Mouse (Mus musculus) bone marrow, adult 2 months (tissue): ENCODE data around the gene Gm20422. TPM values are rescaled to one million over a fixed set of nuclear protein-coding genes. Genes with fewer than 3 reads are reported as not detected.

ENCODE experiments used
- H3K27ac ChIP-seq: fragments of 200-500 bp; 2 replicates; pipeline ENCODE4 v1.5.1; 2012; ENCODE audit warnings: low read depth, mild to moderate bottlenecking, control low read depth, inconsistent platforms, low read length; ENCODE audit not compliant: control insufficient read depth, poor library complexity, insufficient read depth
- H3K4me1 ChIP-seq: fragments of 200-500 bp; 2 replicates; pipeline ENCODE4 v1.6.1; 2011; ENCODE audit warnings: low read length; ENCODE audit not compliant: control insufficient read depth, insufficient read depth
- H3K4me3 ChIP-seq: fragments of 200-500 bp; replicated peaks from 2 replicates; pipeline ENCODE3; 2011; ENCODE audit warnings: mild to moderate bottlenecking, low read depth, low read length, control low read depth; ENCODE audit not compliant: control insufficient read depth
- CTCF ChIP-seq: fragments of 200-500 bp; IDR thresholded peaks from 2 replicates; pipeline ENCODE4 v1.5.1; 2011; ENCODE audit warnings: low read length, control low read depth; ENCODE audit not compliant: control insufficient read depth, insufficient read depth
- POLR2A ChIP-seq: fragments of 200-500 bp; IDR thresholded peaks from 2 replicates; pipeline ENCODE4 v1.6.1; 2011; ENCODE audit warnings: low read depth, mild to moderate bottlenecking, control low read depth, low read length, borderline replicate concordance; ENCODE audit not compliant: control insufficient read depth
- WGBS: fragments of 180-500 bp; shearing (Covaris S2); methylation state at CpG from one replicate; pipeline ENCODE4 v1.1.7; 2018; 5-methylcytosine and 5-hydroxymethylcytosine counted together
- polyA plus RNA-seq: library from polyadenylated mRNA; stranded (reverse); fragments of >200 nt; gene quantifications from 2 replicates; pipeline ENCODE4 v1.2.4, GENCODE M21; 2011; ENCODE audit warnings: low replicate concordance; ENCODE audit not compliant: missing spikeins, insufficient read depth, insufficient read length

Gm20422 gene
- polyA plus RNA-seq, 1 experiment = 3.8 TPM

DNA sequence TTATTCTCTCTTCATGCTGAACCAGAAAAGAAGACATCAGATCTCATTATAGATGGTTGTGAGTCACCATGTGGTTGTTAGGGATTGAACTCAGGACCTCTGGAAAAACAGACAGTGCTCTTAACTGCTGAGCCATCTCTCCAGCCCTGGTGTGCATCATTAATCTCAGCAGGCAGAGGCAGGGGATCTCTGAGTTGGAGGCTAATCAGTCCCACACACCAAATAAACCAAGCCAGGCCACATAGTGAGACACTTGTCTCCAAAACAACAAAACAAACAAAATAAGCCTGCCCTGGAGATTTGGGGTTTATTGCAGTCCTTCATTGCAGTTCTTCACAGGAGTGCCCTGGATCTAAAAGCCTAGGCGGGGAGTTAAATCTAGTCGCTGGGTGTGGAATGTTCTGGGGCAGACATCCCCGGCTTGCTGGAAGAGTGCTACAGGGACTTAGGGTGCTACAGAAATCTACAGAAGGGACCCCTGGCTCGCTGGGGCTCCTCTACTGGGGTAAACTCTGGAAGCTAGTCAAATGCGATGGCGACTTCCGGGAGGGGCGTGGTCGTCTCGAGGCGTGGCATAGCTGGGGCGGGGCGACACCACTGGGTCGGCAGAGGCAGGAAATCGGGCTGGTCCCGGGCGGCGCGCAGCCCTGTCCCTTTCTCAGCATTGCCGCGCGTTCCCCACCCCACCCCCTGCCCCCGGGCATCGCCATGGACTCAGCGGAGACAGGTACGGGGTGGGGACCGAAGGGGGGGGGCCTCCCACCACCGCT lies 33.6 kb upstream of the Gm20422 start, which contains the start of gene Gmip:
TSS of gene Gmip (plus strand) at position 586 of the 770 bp plus-strand sequence.
- peaks cover 11% of the 10 kb centered on the region for H3K4me1 ChIP-seq
- TF ChIP-seq POLR2A (peak; percentile 86; the same call in 1 of the 2 replicates), CTCF (no peak)

DNA sequence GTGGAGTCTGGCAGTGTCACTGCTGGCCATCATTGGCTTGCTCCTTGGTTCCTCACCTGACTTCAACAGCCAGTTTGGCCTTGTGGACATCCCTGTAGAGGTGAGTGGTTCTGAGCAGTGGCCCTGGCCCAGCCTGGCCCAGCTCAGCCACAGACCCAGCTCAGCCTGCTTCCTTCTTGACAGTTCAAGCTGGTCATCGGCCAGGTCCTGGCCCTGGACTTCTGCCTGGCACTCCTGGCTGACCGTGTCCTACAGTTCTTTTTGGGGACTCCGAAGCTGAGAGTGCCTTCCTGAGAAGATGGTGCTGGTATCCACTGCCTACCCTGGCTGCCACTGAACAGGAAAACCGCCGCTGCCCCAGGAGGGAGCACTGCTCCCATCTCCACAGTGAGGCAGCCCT lies 32.5 kb upstream of the Gm20422 start:
- TF ChIP-seq CTCF (no peak), POLR2A (no peak)
- H3K4me3 ChIP-seq = no peak overlapping the region
- peaks cover 11% of the 10 kb centered on the region for H3K4me1 ChIP-seq
- H3K27ac ChIP-seq = peak overlapping the region; percentile 57; the same call in 1 of the 2 replicates
- 89% methylated on average over 5 of the region's 5 CpGs for WGBS

More for the DNA sequence above, 33.6 kb upstream of the Gm20422 start, which contains the start of gene Gmip:
- peak within 1 kb of the TSS; percentile 40 for H3K27ac ChIP-seq
- 6% methylated on average over 28 of the region's 28 CpGs for WGBS
- peak within 1 kb of the TSS; percentile 87 for H3K4me3 ChIP-seq

DNA sequence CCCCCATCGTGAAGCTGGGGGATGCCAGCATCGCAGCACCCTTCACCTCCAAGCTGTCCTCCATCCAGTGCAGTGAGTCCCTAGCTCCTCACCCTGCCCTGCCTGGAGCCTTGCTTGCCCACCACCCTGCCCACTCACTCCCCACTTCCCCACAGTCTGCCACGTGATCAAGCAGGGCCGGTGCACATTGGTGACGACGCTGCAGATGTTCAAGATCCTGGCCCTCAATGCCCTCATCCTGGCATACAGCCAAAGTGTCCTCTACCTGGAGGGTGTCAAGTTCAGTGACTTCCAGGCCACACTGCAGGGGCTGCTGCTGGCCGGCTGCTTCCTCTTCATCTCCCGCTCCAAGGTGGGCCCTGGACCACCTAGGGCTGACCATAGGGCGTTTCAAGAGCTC lies 30.8 kb upstream of the Gm20422 start:
- Histone ChIP-seq H3K4me1 (peaks cover 11% of the 10 kb centered on the region), H3K4me3 (no peak overlapping the region), H3K27ac (peak overlapping the region; percentile 39)
- 88% methylated on average over 9 of the region's 9 CpGs for WGBS
- TF ChIP-seq CTCF = no peak
- TF ChIP-seq POLR2A = no peak

DNA sequence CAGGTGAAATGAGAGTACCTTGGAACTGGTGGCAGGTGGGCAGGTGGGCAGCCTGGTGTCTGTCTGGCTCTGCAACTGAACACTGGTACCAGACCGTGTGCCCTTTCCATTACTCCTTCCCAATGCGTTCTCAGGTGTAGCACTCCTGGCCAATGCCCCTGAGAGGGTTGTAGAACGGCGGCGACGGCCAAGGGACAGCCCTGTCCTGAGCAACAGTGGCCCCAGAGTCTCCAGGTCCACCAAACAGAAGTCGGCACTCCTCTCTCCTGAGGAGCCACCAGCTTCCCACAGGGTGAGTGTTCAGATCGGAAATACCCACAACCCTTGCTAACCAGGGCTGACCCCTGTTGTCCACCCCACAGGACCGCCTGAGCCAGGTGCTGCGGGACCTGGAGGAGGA lies 30.4 kb upstream of the Gm20422 start:
- TF ChIP-seq POLR2A (no peak), CTCF (no peak)
- 91% methylated on average over 10 of the region's 10 CpGs for WGBS
- H3K4me3 ChIP-seq = no peak overlapping the region
- H3K4me1 ChIP-seq = peaks cover 11% of the 10 kb centered on the region
- 0 out of 2 replicates have a peak overlapping the region, but pooled peaks have one; percentile 39 for H3K27ac ChIP-seq

DNA sequence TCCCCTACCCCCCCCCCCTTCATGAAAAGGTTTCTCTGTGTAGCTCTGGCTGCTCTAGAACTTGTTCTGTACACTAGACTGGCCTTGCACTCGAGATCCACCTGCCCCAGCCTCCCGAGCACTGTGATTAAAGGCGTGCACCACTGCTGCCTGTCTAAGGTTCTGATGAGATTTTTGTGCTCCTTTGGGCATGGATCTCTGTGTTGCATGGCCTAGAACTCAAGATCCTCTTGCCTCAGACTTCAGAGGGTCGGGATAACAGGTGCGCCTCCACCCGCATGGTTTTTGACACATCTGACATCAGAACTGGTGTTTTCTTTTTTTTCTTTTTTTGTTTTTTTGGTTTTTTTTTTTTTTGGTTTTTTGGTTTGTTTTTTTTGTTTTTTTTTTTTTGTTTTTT lies 29.9 kb upstream of the Gm20422 start:
- Histone ChIP-seq H3K27ac (no peak overlapping the region), H3K4me1 (peaks cover 10% of the 10 kb centered on the region), H3K4me3 (no peak overlapping the region)
- WGBS = 88% methylated on average over 6 of the region's 6 CpGs
- TF ChIP-seq CTCF = no peak
- TF ChIP-seq POLR2A = no peak

DNA sequence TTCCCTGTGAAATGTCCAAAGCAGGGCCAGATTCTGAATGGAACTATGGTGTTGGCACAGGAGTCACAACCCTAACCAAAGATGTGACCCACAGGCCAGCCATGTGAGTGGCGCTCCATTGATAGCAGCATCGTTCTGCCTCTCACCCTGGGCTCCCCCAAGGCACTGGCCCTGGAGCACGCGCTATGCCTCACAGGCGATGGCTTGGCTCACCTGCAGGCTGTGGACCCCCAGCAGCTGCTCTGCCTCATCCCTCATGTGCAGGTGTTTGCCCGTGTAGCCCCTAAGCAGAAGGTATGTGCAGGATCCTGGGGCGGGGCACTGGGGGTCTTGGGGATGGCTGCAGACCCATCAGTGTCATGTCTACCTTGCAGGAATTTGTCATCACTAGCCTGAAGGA lies 28.7 kb upstream of the Gm20422 start:
- Histone ChIP-seq H3K27ac (no peak overlapping the region), H3K4me3 (no peak overlapping the region), H3K4me1 (peaks cover 9% of the 10 kb centered on the region)
- TF ChIP-seq CTCF = no peak
- no peak for TF ChIP-seq POLR2A
- WGBS = 94% methylated on average over 7 of the region's 7 CpGs

DNA sequence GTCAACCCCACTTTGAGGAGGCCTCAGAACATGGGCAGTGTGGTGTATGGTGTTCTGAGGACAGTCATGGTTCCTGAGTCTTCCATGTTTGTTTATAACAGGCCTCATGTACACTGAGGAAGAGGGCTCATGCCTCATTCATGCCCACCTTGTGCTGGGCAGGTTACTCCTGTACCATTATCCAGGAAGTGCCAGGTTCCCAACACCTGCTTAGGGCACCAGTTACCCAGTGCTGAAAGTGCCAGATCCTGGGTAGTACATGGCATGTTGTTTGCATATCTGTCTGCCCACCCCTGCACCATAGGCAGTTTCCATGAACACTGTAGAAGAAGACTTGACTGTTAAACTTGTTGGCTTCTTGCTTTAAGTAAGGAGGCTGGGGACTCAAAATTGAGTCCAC lies 27.5 kb upstream of the Gm20422 start:
- TF ChIP-seq CTCF = no peak
- no peak for TF ChIP-seq POLR2A
- Histone ChIP-seq H3K4me1 (peaks cover 9% of the 10 kb centered on the region), H3K4me3 (no peak overlapping the region), H3K27ac (no peak overlapping the region)

DNA sequence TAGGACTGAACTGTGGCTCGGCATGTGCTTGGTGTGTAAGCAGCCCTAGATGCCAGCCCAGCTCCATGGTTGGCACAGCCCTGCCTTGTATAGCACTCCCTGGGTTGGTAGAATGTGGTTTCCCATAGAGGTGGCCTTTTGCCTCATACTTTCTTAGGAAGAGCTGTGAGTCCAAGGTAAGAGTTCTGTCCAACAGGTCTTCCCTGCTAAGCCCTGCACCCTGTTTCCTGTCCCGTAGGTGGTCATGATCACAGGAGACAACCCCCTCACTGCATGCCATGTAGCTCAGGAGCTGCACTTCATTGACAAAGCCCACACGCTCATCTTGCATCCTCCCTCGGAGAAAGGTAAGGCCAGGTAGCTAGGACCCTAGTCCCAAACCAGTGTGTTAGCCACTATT lies 27.1 kb upstream of the Gm20422 start:
- no peak overlapping the region for H3K4me3 ChIP-seq
- TF ChIP-seq POLR2A (no peak), CTCF (no peak)
- no peak overlapping the region for H3K27ac ChIP-seq
- peaks cover 6% of the 10 kb centered on the region for H3K4me1 ChIP-seq
- 86% methylated on average over 4 of the region's 4 CpGs for WGBS
